Mouse (Mus musculus): Measurements from ENCODE around the gene Mcf2l. TPM values are rescaled to one million over a fixed set of nuclear protein-coding genes. Genes with fewer than 3 reads are reported as not detected.

Gene Mcf2l
- polyA plus RNA-seq, 1 experiment from 2014 or later: 22.4 TPM

GRCm38 (mm10) chr8:12983681-12984467 is 110.3 kb downstream of the Mcf2l start:
- no peak overlapping the region for H3K9ac ChIP-seq (ENCODE audit: low read depth, low read length)
- 85% methylated on average over 18 of the region's 18 CpGs for whole genome bisulfite sequencing
- H3K4me2 ChIP-seq (replicated peaks; ENCODE audit: low read depth, low read length): no peak overlapping the region
- H3K4me3 ChIP-seq (ENCODE audit: low read length): no peak overlapping the region
- H3K4me1 ChIP-seq (ENCODE audit: control insufficient read depth, insufficient read depth, low read length): no peaks in the 10 kb centered on the region
- H3K27ac ChIP-seq (ENCODE audit: low read depth, low read length): no peak overlapping the region
- no peak for ATAC-seq (ENCODE audit: low FRiP score, low TSS enrichment)
- H3K9me3 ChIP-seq (ENCODE audit: control insufficient read depth, low read length): peaks cover 4% of the 10 kb centered on the region; the same call in 1 of the 2 replicates
- peaks cover 7% of the 10 kb centered on the region; the same call in 1 of the 2 replicates for H3K36me3 ChIP-seq (ENCODE audit: control insufficient read depth, insufficient read depth, low read length)
- H3K27me3 ChIP-seq (ENCODE audit: control insufficient read depth, insufficient read depth, low read length): no peaks in the 10 kb centered on the region

- Histone ChIP-seq H3K4me1 (ENCODE audit: control insufficient read depth, insufficient read depth, low read length) (no peaks in the 10 kb centered on the region), H3K9me3 (ENCODE audit: control insufficient read depth, low read length) (peaks cover 4% of the 10 kb centered on the region; the same call in 1 of the 2 replicates), H3K9ac (ENCODE audit: low read depth, low read length) (no peak overlapping the region), H3K27me3 (ENCODE audit: control insufficient read depth, insufficient read depth, low read length) (no peaks in the 10 kb centered on the region), H3K27ac (ENCODE audit: low read depth, low read length) (no peak overlapping the region), H3K4me2 (replicated peaks; ENCODE audit: low read depth, low read length) (no peak overlapping the region), H3K36me3 (ENCODE audit: control insufficient read depth, insufficient read depth, low read length) (peaks cover 7% of the 10 kb centered on the region; the same call in 1 of the 2 replicates), H3K4me3 (ENCODE audit: low read length) (no peak overlapping the region)
- ATAC-seq (ENCODE audit: low FRiP score, low TSS enrichment): no peak
- 90% methylated on average over 17 of the region's 17 CpGs for WGBS
Measured at GRCm38 (mm10) chr8:12984601-12985243, 111.1 kb downstream of the Mcf2l start.

GRCm38 (mm10) chr8:12985259-12985658 is 111.7 kb downstream of the Mcf2l start:
- Histone ChIP-seq H3K27ac (ENCODE audit: low read depth, low read length) (no peak overlapping the region), H3K36me3 (ENCODE audit: control insufficient read depth, insufficient read depth, low read length) (peaks cover 7% of the 10 kb centered on the region; the same call in 1 of the 2 replicates), H3K9ac (ENCODE audit: low read depth, low read length) (no peak overlapping the region), H3K27me3 (ENCODE audit: control insufficient read depth, insufficient read depth, low read length) (no peaks in the 10 kb centered on the region), H3K4me3 (ENCODE audit: low read length) (no peak overlapping the region), H3K4me2 (replicated peaks; ENCODE audit: low read depth, low read length) (no peak overlapping the region), H3K4me1 (ENCODE audit: control insufficient read depth, insufficient read depth, low read length) (no peaks in the 10 kb centered on the region), H3K9me3 (ENCODE audit: control insufficient read depth, low read length) (peaks cover 4% of the 10 kb centered on the region; the same call in 1 of the 2 replicates)
- 88% methylated on average over 13 of the region's 13 CpGs for WGBS
- ATAC-seq (ENCODE audit: low FRiP score, low TSS enrichment): no peak

GRCm38 (mm10) chr8:12987571-12987970 is 114.0 kb downstream of the Mcf2l start:
- no peak overlapping the region for H3K4me3 ChIP-seq (ENCODE audit: low read length)
- peaks cover 10% of the 10 kb centered on the region; the same call in 1 of the 2 replicates for H3K36me3 ChIP-seq (ENCODE audit: control insufficient read depth, insufficient read depth, low read length)
- H3K27ac ChIP-seq (ENCODE audit: low read depth, low read length): no peak overlapping the region
- H3K27me3 ChIP-seq (ENCODE audit: control insufficient read depth, insufficient read depth, low read length): no peaks in the 10 kb centered on the region
- H3K4me1 ChIP-seq (ENCODE audit: control insufficient read depth, insufficient read depth, low read length): no peaks in the 10 kb centered on the region
- H3K9ac ChIP-seq (ENCODE audit: low read depth, low read length): no peak overlapping the region
- H3K9me3 ChIP-seq (ENCODE audit: control insufficient read depth, low read length): no peaks in the 10 kb centered on the region
- no peak overlapping the region for H3K4me2 ChIP-seq (replicated peaks; ENCODE audit: low read depth, low read length)
- no peak for ATAC-seq (ENCODE audit: low FRiP score, low TSS enrichment)
- WGBS: 92% methylated on average over 8 of the region's 8 CpGs

GRCm38 (mm10) chr8:12988722-12989430 is 115.3 kb downstream of the Mcf2l start:
- WGBS: 81% methylated on average over 13 of the region's 13 CpGs
- no peaks in the 10 kb centered on the region for H3K9me3 ChIP-seq (ENCODE audit: control insufficient read depth, low read length)
- no peak for ATAC-seq (ENCODE audit: low FRiP score, low TSS enrichment)

GRCm38 (mm10) chr8:12991411-12991810 is 117.8 kb downstream of the Mcf2l start:
- 69% methylated on average over 10 of the region's 10 CpGs for WGBS
- no peak overlapping the region for H3K4me2 ChIP-seq (replicated peaks; ENCODE audit: low read depth, low read length)
- H3K4me3 ChIP-seq (ENCODE audit: low read length): no peak overlapping the region
- no peaks in the 10 kb centered on the region for H3K9me3 ChIP-seq (ENCODE audit: control insufficient read depth, low read length)
- peaks cover 10% of the 10 kb centered on the region for H3K4me1 ChIP-seq (ENCODE audit: control insufficient read depth, insufficient read depth, low read length)
- no peak overlapping the region for H3K9ac ChIP-seq (ENCODE audit: low read depth, low read length)
- no peak for ATAC-seq (ENCODE audit: low FRiP score, low TSS enrichment)
- H3K36me3 ChIP-seq (ENCODE audit: control insufficient read depth, insufficient read depth, low read length): 0 out of 2 replicates have a peak, but pooled peaks cover 3% of the 10 kb centered on the region
- H3K27ac ChIP-seq (ENCODE audit: low read depth, low read length): no peak overlapping the region
- H3K27me3 ChIP-seq (ENCODE audit: control insufficient read depth, insufficient read depth, low read length): no peaks in the 10 kb centered on the region

More at GRCm38 (mm10) chr8:12988722-12989430, 115.3 kb downstream of the Mcf2l start:
- no peak overlapping the region for H3K4me3 ChIP-seq (ENCODE audit: low read length)
- peaks cover 10% of the 10 kb centered on the region; the same call in 1 of the 2 replicates for H3K36me3 ChIP-seq (ENCODE audit: control insufficient read depth, insufficient read depth, low read length)
- no peak overlapping the region for H3K4me2 ChIP-seq (replicated peaks; ENCODE audit: low read depth, low read length)
- no peak overlapping the region for H3K9ac ChIP-seq (ENCODE audit: low read depth, low read length)
- H3K27ac ChIP-seq (ENCODE audit: low read depth, low read length): no peak overlapping the region
- H3K27me3 ChIP-seq (ENCODE audit: control insufficient read depth, insufficient read depth, low read length): no peaks in the 10 kb centered on the region
- H3K4me1 ChIP-seq (ENCODE audit: control insufficient read depth, insufficient read depth, low read length): no peaks in the 10 kb centered on the region

- H3K9ac ChIP-seq (ENCODE audit: low read depth, low read length): no peak overlapping the region
- peaks cover 3% of the 10 kb centered on the region; the same call in 1 of the 2 replicates for H3K36me3 ChIP-seq (ENCODE audit: control insufficient read depth, insufficient read depth, low read length)
- 55% methylated on average over 5 of the region's 5 CpGs for WGBS
- H3K4me1 ChIP-seq (ENCODE audit: control insufficient read depth, insufficient read depth, low read length): peaks cover 19% of the 10 kb centered on the region
- no peak overlapping the region for H3K4me2 ChIP-seq (replicated peaks; ENCODE audit: low read depth, low read length)
- no peaks in the 10 kb centered on the region for H3K27me3 ChIP-seq (ENCODE audit: control insufficient read depth, insufficient read depth, low read length)
- no peak overlapping the region for H3K4me3 ChIP-seq (ENCODE audit: low read length)
- no peak for ATAC-seq (ENCODE audit: low FRiP score, low TSS enrichment)
- H3K9me3 ChIP-seq (ENCODE audit: control insufficient read depth, low read length): no peaks in the 10 kb centered on the region
- no peak overlapping the region for H3K27ac ChIP-seq (ENCODE audit: low read depth, low read length)
Measured at GRCm38 (mm10) chr8:12994468-12994867, 120.9 kb downstream of the Mcf2l start.

GRCm38 (mm10) chr8:12995481-12995880 is 121.9 kb downstream of the Mcf2l start:
- no peaks in the 10 kb centered on the region for H3K27me3 ChIP-seq (ENCODE audit: control insufficient read depth, insufficient read depth, low read length)
- H3K27ac ChIP-seq (ENCODE audit: low read depth, low read length): no peak overlapping the region
- no peak overlapping the region for H3K4me3 ChIP-seq (ENCODE audit: low read length)
- no peak for ATAC-seq (ENCODE audit: low FRiP score, low TSS enrichment)
- H3K36me3 ChIP-seq (ENCODE audit: control insufficient read depth, insufficient read depth, low read length): peaks cover 8% of the 10 kb centered on the region; the same call in 1 of the 2 replicates
- no peaks in the 10 kb centered on the region for H3K9me3 ChIP-seq (ENCODE audit: control insufficient read depth, low read length)
- H3K9ac ChIP-seq (ENCODE audit: low read depth, low read length): no peak overlapping the region
- H3K4me1 ChIP-seq (ENCODE audit: control insufficient read depth, insufficient read depth, low read length): peaks cover 19% of the 10 kb centered on the region
- H3K4me2 ChIP-seq (replicated peaks; ENCODE audit: low read depth, low read length): no peak overlapping the region
- WGBS: 58% methylated on average over 5 of the region's 5 CpGs
